Mouse (Mus musculus): ENCODE measurements around the gene Bicc1. TPM values are rescaled to one million over a fixed set of nuclear protein-coding genes. Genes with fewer than 3 reads are reported as not detected.

Bicc1 gene
- polyA plus RNA-seq, 1 experiment = 69.0 TPM

GRCm38 (mm10) chr10:71169171-71169570 is 9.7 kb upstream of the Bicc1 start:
- no peak for DNase-seq
- 84% methylated on average over 4 of the region's 4 CpGs for WGBS
- Histone ChIP-seq H3K4me1 (ENCODE audit: control insufficient read depth, insufficient read depth, low read length) (no peaks in the 10 kb centered on the region), H3K4me3 (ENCODE audit: insufficient read depth, low read depth, low read length) (no peak overlapping the region), H3K27ac (ENCODE audit: insufficient read depth, low read depth, low read length) (no peak overlapping the region), H3K27me3 (replicated peaks; ENCODE audit: control insufficient read depth, insufficient read depth, low read length) (no peaks in the 10 kb centered on the region), H3K36me3 (ENCODE audit: control insufficient read depth, insufficient read depth, low read length) (no peaks in the 10 kb centered on the region)
- TF ChIP-seq CTCF (conservative IDR thresholded peaks at IDR 0.05; ENCODE audit: insufficient read depth, insufficient read length, low read depth, low read length) (no peak), POLR2A (IDR thresholded peaks at IDR 0.05; ENCODE audit: low read depth, low read length) (no peak)

GRCm38 (mm10) chr10:71160449-71160848 is 949 bp upstream of the Bicc1 start:
- H3K27me3 ChIP-seq (replicated peaks; ENCODE audit: control insufficient read depth, insufficient read depth, low read length) = no peaks in the 10 kb centered on the region
- H3K36me3 ChIP-seq (ENCODE audit: control insufficient read depth, insufficient read depth, low read length) = no peaks in the 10 kb centered on the region
- DNase-seq = no peak
- no peak for TF ChIP-seq CTCF (conservative IDR thresholded peaks at IDR 0.05; ENCODE audit: insufficient read depth, insufficient read length, low read depth, low read length)
- no peak for TF ChIP-seq POLR2A (IDR thresholded peaks at IDR 0.05; ENCODE audit: low read depth, low read length)
- H3K4me3 ChIP-seq (ENCODE audit: insufficient read depth, low read depth, low read length) = no peak overlapping the region
- peaks cover 9% of the 10 kb centered on the region; the same call in 1 of the 2 replicates for H3K4me1 ChIP-seq (ENCODE audit: control insufficient read depth, insufficient read depth, low read length)
- WGBS = 94% methylated on average over 12 of the region's 12 CpGs
- H3K27ac ChIP-seq (ENCODE audit: insufficient read depth, low read depth, low read length) = peak overlapping the region; percentile 37; the same call in 1 of the 2 replicates

- Histone ChIP-seq H3K27ac (ENCODE audit: insufficient read depth, low read depth, low read length) (peak overlapping the region; percentile 99), H3K36me3 (ENCODE audit: control insufficient read depth, insufficient read depth, low read length) (no peaks in the 10 kb centered on the region), H3K27me3 (replicated peaks; ENCODE audit: control insufficient read depth, insufficient read depth, low read length) (no peaks in the 10 kb centered on the region), H3K4me3 (ENCODE audit: insufficient read depth, low read depth, low read length) (peak overlapping the region; percentile 55), H3K4me1 (ENCODE audit: control insufficient read depth, insufficient read depth, low read length) (peaks cover 12% of the 10 kb centered on the region)
- TF ChIP-seq CTCF (conservative IDR thresholded peaks at IDR 0.05; ENCODE audit: insufficient read depth, insufficient read length, low read depth, low read length) (no peak), POLR2A (IDR thresholded peaks at IDR 0.05; ENCODE audit: low read depth, low read length) (peak; percentile 17)
- WGBS = 1% methylated on average over 60 of the region's 65 CpGs
- DNase-seq = peak; percentile 93
Measured at GRCm38 (mm10) chr10:71158940-71159675, 392 bp downstream of the Bicc1 start.

- peak; percentile 91 for DNase-seq
- Histone ChIP-seq H3K4me1 (ENCODE audit: control insufficient read depth, insufficient read depth, low read length) (peaks cover 16% of the 10 kb centered on the region), H3K27me3 (replicated peaks; ENCODE audit: control insufficient read depth, insufficient read depth, low read length) (no peaks in the 10 kb centered on the region), H3K4me3 (ENCODE audit: insufficient read depth, low read depth, low read length) (no peak overlapping the region), H3K36me3 (ENCODE audit: control insufficient read depth, insufficient read depth, low read length) (no peaks in the 10 kb centered on the region), H3K27ac (ENCODE audit: insufficient read depth, low read depth, low read length) (no peak overlapping the region)
- no peak for TF ChIP-seq CTCF (conservative IDR thresholded peaks at IDR 0.05; ENCODE audit: insufficient read depth, insufficient read length, low read depth, low read length)
- TF ChIP-seq POLR2A (IDR thresholded peaks at IDR 0.05; ENCODE audit: low read depth, low read length) = no peak
- WGBS = 17% methylated on average over 5 of the region's 5 CpGs
Measured at GRCm38 (mm10) chr10:71156569-71156968, 2.9 kb downstream of the Bicc1 start.

GRCm38 (mm10) chr10:71153610-71154009 is 5.9 kb downstream of the Bicc1 start:
- H3K27ac ChIP-seq (ENCODE audit: insufficient read depth, low read depth, low read length) = no peak overlapping the region
- no peak for DNase-seq
- no peaks in the 10 kb centered on the region for H3K27me3 ChIP-seq (replicated peaks; ENCODE audit: control insufficient read depth, insufficient read depth, low read length)
- TF ChIP-seq CTCF (conservative IDR thresholded peaks at IDR 0.05; ENCODE audit: insufficient read depth, insufficient read length, low read depth, low read length) (0 out of 2 replicates have a peak, but pooled peaks have one; percentile 22), POLR2A (IDR thresholded peaks at IDR 0.05; ENCODE audit: low read depth, low read length) (no peak)
- WGBS = 81% methylated on average over 6 of the region's 6 CpGs
- no peaks in the 10 kb centered on the region for H3K36me3 ChIP-seq (ENCODE audit: control insufficient read depth, insufficient read depth, low read length)
- H3K4me3 ChIP-seq (ENCODE audit: insufficient read depth, low read depth, low read length) = no peak overlapping the region
- H3K4me1 ChIP-seq (ENCODE audit: control insufficient read depth, insufficient read depth, low read length) = peaks cover 19% of the 10 kb centered on the region

- Histone ChIP-seq H3K4me1 (ENCODE audit: control insufficient read depth, insufficient read depth, low read length) (peaks cover 21% of the 10 kb centered on the region), H3K27ac (ENCODE audit: insufficient read depth, low read depth, low read length) (peak overlapping the region; percentile 70; the same call in 1 of the 2 replicates), H3K4me3 (ENCODE audit: insufficient read depth, low read depth, low read length) (no peak overlapping the region), H3K27me3 (replicated peaks; ENCODE audit: control insufficient read depth, insufficient read depth, low read length) (no peaks in the 10 kb centered on the region), H3K36me3 (ENCODE audit: control insufficient read depth, insufficient read depth, low read length) (no peaks in the 10 kb centered on the region)
- 40% methylated on average over 1 of the region's 1 CpGs for WGBS
- no peak for DNase-seq
- TF ChIP-seq CTCF (conservative IDR thresholded peaks at IDR 0.05; ENCODE audit: insufficient read depth, insufficient read length, low read depth, low read length) = no peak
- no peak for TF ChIP-seq POLR2A (IDR thresholded peaks at IDR 0.05; ENCODE audit: low read depth, low read length)
Measured at GRCm38 (mm10) chr10:71153138-71153537, 6.4 kb downstream of the Bicc1 start.

- 89% methylated on average over 2 of the region's 2 CpGs for WGBS
- Histone ChIP-seq H3K27me3 (replicated peaks; ENCODE audit: control insufficient read depth, insufficient read depth, low read length) (no peaks in the 10 kb centered on the region), H3K4me3 (ENCODE audit: insufficient read depth, low read depth, low read length) (no peak overlapping the region), H3K27ac (ENCODE audit: insufficient read depth, low read depth, low read length) (no peak overlapping the region), H3K36me3 (ENCODE audit: control insufficient read depth, insufficient read depth, low read length) (no peaks in the 10 kb centered on the region), H3K4me1 (ENCODE audit: control insufficient read depth, insufficient read depth, low read length) (peaks cover 28% of the 10 kb centered on the region)
- DNase-seq = no peak
- TF ChIP-seq CTCF (conservative IDR thresholded peaks at IDR 0.05; ENCODE audit: insufficient read depth, insufficient read length, low read depth, low read length) = no peak
- TF ChIP-seq POLR2A (IDR thresholded peaks at IDR 0.05; ENCODE audit: low read depth, low read length) = no peak
Measured at GRCm38 (mm10) chr10:71150486-71150885, 9.0 kb downstream of the Bicc1 start.
